Mouse (Mus musculus): Measurements from ENCODE around the gene Wwc2. TPM values are rescaled to one million over a fixed set of nuclear protein-coding genes. Genes with fewer than 3 reads are reported as not detected.
"Not testable (repeated sequence)": the region's sequence is repeated elsewhere in the genome, so short reads cannot be mapped to it uniquely, and the experiment has no call there.

Gene Wwc2
- polyA plus RNA-seq, 1 experiment from 2014 or later = 10.1 TPM

DNA sequence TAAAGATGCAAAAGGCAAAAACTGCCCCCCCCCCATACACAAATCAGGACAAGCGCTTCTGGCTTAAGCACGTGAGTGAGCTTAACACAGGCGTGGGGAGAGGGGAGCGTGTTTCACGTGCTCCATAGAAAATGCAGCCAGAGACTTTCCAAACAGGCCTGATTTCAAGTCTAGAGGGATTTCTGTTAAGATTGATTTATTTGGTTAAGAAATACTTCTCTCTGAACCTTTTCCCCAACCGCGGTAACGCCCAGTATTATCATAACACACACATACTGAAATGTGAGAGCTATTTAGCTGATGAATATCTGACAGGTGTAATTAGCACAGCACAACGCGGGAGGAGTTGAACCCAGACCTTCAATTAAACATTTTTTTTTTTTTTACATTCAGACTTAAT lies 166.9 kb downstream of the Wwc2 start:
- Histone ChIP-seq H3K27me3 (ENCODE audit: control insufficient read depth, insufficient read depth, low read length) (no peaks in the 10 kb centered on the region), H3K36me3 (ENCODE audit: control insufficient read depth, insufficient read depth) (peaks cover 5% of the 10 kb centered on the region; the same call in 1 of the 2 replicates), H3K4me1 (ENCODE audit: control insufficient read depth, insufficient read depth, low read length) (peaks cover 6% of the 10 kb centered on the region), H3K9ac (ENCODE audit: low read length) (no peak overlapping the region), H3K9me3 (replicated peaks; ENCODE audit: control insufficient read depth, low read length) (no peaks in the 10 kb centered on the region), H3K4me2 (ENCODE audit: low read depth, low read length) (no peak overlapping the region), H3K27ac (ENCODE audit: low read length) (no peak overlapping the region), H3K4me3 (ENCODE audit: low read length) (no peak overlapping the region)
- ATAC-seq (replicated peaks; ENCODE audit: extremely low read depth, insufficient read depth, low FRiP score) = no peak
- WGBS = 69% methylated on average over 10 of the region's 10 CpGs

DNA sequence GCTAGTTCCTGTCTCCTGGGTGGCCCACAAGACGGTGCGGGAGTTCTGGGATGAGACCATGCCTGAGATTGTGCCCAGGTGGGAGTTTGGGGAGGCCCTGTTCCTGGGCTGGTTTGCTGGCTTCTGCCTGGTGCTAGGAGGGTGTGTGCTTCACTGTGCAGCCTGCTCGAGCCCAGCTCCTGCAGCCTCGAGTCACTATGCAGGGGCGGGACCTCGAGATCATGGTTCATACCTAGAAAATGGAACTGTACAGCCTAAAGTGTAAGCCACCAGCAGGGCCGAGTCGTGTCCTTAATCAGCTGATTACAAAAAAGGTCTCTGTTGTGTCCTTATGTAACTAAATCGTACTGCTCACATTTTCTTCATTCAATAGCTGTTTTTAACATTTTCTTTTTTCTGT lies 168.2 kb downstream of the Wwc2 start:
- not testable (repeated sequence) for H3K4me3 ChIP-seq (ENCODE audit: low read length); H3K36me3 ChIP-seq (ENCODE audit: control insufficient read depth, insufficient read depth); H3K27ac ChIP-seq (ENCODE audit: low read length); H3K4me2 ChIP-seq (ENCODE audit: low read depth, low read length); H3K4me1 ChIP-seq (ENCODE audit: control insufficient read depth, insufficient read depth, low read length); ATAC-seq (replicated peaks; ENCODE audit: extremely low read depth, insufficient read depth, low FRiP score); H3K27me3 ChIP-seq (ENCODE audit: control insufficient read depth, insufficient read depth, low read length); H3K9ac ChIP-seq (ENCODE audit: low read length); H3K9me3 ChIP-seq (replicated peaks; ENCODE audit: control insufficient read depth, low read length)
- 67% methylated on average over 7 of the region's 9 CpGs for WGBS

DNA sequence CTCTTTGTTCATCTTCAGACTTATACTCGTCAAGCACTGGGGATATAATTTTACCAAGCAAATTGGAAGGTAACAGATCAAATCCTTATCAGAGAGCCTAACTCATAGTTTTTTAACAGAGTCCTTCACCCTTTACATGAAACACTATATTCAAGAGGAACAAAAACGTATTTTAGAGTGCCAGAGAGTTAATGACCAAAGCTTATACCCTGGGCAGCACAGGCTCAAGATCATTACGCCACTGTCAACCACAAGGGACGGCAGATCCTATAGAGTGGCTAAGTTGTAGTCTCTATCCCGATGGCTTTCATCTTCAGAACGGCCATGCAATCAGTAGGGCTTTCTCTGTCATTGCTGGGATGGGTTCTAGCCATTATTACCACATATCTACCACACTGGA lies 168.9 kb downstream of the Wwc2 start, which contains the start of gene Cldn24:
TSS of gene Cldn24 (plus strand) at position 301 of the 400 bp plus-strand sequence.
- no peak for ATAC-seq (replicated peaks; ENCODE audit: extremely low read depth, insufficient read depth, low FRiP score)
- H3K4me1 ChIP-seq (ENCODE audit: control insufficient read depth, insufficient read depth, low read length) = peaks cover 6% of the 10 kb centered on the region
- no peak within 1 kb of the TSS for H3K4me3 ChIP-seq (ENCODE audit: low read length)
- no peaks in the 10 kb centered on the region for H3K27me3 ChIP-seq (ENCODE audit: control insufficient read depth, insufficient read depth, low read length)
- H3K9me3 ChIP-seq (replicated peaks; ENCODE audit: control insufficient read depth, low read length) = no peaks in the 10 kb centered on the region
- whole genome bisulfite sequencing = 83% methylated on average over 6 of the region's 6 CpGs
- H3K27ac ChIP-seq (ENCODE audit: low read length) = no peak within 1 kb of the TSS
- no peak within 1 kb of the TSS for H3K9ac ChIP-seq (ENCODE audit: low read length)
- H3K36me3 ChIP-seq (ENCODE audit: control insufficient read depth, insufficient read depth) = no peaks in the 10 kb centered on the region
- H3K4me2 ChIP-seq (ENCODE audit: low read depth, low read length) = no peak within 1 kb of the TSS

DNA sequence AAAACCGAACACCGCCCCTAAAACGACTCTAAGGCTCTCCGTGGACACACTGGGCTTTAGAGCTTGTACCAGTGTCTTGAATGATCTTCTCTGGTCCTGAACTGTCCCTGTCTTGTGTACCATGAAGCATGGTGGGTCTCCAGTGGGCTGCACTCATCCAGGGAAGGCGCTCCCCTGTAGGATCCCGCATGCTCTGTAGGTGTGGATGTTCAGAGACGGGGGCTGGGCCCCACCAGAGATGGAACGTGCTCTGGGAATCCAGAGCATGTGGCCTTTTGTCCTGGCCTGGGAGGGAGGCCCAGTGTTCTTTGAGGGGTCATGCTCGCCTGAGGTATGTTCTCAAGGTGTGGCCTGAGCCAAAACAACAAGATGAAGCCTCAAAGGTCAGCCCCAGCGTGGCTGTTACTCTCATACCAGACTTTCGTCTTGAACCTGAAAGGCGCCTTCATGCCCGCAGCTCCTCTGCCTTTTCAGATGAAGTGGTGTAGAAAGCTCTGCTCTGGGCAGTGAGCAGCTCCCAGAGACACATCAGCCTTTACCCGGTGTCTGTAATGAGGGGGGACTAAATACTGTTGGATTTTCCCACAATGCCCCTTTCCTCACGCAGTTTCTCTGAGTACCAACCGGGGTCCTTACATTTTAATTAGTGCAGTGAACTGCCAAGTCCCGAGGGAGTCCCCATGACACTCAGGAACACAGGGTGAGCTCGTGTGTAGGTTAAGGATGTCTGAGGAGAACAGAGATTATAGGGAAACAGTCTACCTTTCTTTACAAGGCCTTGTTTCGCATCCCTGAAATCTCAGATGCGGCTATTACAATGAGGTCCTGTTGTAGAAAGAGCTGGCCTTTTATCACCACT lies 169.6 kb downstream of the Wwc2 start:
- WGBS = 83% methylated on average over 20 of the region's 20 CpGs
- Histone ChIP-seq H3K9me3 (replicated peaks; ENCODE audit: control insufficient read depth, low read length) (no peaks in the 10 kb centered on the region), H3K36me3 (ENCODE audit: control insufficient read depth, insufficient read depth) (no peaks in the 10 kb centered on the region), H3K27ac (ENCODE audit: low read length) (no peak overlapping the region), H3K4me2 (ENCODE audit: low read depth, low read length) (no peak overlapping the region), H3K4me1 (ENCODE audit: control insufficient read depth, insufficient read depth, low read length) (peaks cover 6% of the 10 kb centered on the region), H3K27me3 (ENCODE audit: control insufficient read depth, insufficient read depth, low read length) (no peaks in the 10 kb centered on the region), H3K9ac (ENCODE audit: low read length) (no peak overlapping the region), H3K4me3 (ENCODE audit: low read length) (no peak overlapping the region)
- no peak for ATAC-seq (replicated peaks; ENCODE audit: extremely low read depth, insufficient read depth, low FRiP score)

DNA sequence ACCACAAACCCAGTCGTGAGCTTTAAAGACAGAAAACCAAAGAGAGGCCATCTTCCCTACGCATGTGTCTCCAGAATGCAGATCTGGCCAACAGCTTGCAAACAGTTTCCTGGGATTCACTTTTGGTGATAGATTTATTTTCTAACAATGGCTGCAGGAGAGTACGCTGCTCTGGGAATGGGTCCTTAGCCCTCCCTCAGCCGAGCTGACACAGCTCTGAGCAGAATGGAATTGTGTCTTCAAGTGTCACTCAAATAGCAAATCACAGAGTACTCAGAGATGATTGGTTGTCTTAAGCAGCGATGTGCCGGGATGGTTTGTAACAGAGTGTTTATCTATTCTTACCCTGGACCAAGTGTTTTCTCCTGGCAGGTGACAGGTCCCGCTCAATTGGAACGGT lies 171.7 kb downstream of the Wwc2 start:
- ATAC-seq (replicated peaks; ENCODE audit: extremely low read depth, insufficient read depth, low FRiP score) = no peak
- 76% methylated on average over 8 of the region's 8 CpGs for WGBS
- H3K9ac ChIP-seq (ENCODE audit: low read length) = no peak overlapping the region
- no peak overlapping the region for H3K4me2 ChIP-seq (ENCODE audit: low read depth, low read length)
- H3K9me3 ChIP-seq (replicated peaks; ENCODE audit: control insufficient read depth, low read length) = no peaks in the 10 kb centered on the region
- no peaks in the 10 kb centered on the region for H3K4me1 ChIP-seq (ENCODE audit: control insufficient read depth, insufficient read depth, low read length)
- H3K36me3 ChIP-seq (ENCODE audit: control insufficient read depth, insufficient read depth) = no peaks in the 10 kb centered on the region
- H3K4me3 ChIP-seq (ENCODE audit: low read length) = no peak overlapping the region
- no peak overlapping the region for H3K27ac ChIP-seq (ENCODE audit: low read length)
- no peaks in the 10 kb centered on the region for H3K27me3 ChIP-seq (ENCODE audit: control insufficient read depth, insufficient read depth, low read length)

DNA sequence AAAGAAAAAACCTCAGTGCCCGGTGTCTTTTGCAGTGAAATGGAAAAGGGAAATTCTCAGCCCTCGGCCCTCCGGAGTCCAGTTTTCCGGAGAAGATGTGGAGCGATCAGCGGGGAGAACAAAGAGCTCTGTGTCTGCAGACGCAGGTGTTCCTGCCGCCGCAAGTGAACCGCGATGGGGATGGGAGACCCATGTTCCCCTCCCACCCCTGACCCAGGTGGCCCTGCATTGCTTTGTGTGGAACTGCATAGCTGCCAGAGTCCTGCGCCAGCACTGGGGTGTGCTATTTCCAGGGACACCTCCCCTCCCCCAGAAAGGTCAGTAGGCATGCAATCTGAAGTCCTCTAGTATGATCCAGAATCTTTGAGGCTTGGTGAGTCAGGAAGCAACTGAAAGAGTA lies 179.5 kb downstream of the Wwc2 start:
- ATAC-seq (replicated peaks; ENCODE audit: extremely low read depth, insufficient read depth, low FRiP score) = no peak
- Histone ChIP-seq H3K27ac (ENCODE audit: low read length) (no peak overlapping the region), H3K4me2 (ENCODE audit: low read depth, low read length) (no peak overlapping the region), H3K36me3 (ENCODE audit: control insufficient read depth, insufficient read depth) (no peaks in the 10 kb centered on the region), H3K9me3 (replicated peaks; ENCODE audit: control insufficient read depth, low read length) (no peaks in the 10 kb centered on the region), H3K9ac (ENCODE audit: low read length) (no peak overlapping the region), H3K4me1 (ENCODE audit: control insufficient read depth, insufficient read depth, low read length) (peaks cover 3% of the 10 kb centered on the region), H3K27me3 (ENCODE audit: control insufficient read depth, insufficient read depth, low read length) (no peaks in the 10 kb centered on the region), H3K4me3 (ENCODE audit: low read length) (no peak overlapping the region)
- WGBS = 84% methylated on average over 12 of the region's 12 CpGs

DNA sequence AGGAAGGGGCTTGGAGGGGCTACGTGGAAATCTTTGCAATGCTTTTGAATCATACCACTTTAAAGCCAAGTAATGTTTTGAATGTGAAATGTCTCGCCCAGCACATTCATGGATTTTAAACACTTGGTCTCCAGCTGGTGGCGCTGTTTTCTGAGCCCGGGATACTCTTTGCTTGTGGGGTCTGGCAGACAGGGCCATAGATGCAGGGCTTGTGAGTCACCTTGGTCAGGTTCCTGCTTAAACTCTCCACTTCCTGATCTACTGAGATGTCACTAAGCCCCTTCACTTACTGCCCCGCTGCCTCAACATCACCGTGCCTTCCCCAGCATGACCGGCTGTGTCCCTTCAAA lies 180.1 kb downstream of the Wwc2 start:
- 71% methylated on average over 7 of the region's 7 CpGs for WGBS
- H3K4me3 ChIP-seq (ENCODE audit: low read length) = no peak overlapping the region
- no peaks in the 10 kb centered on the region for H3K27me3 ChIP-seq (ENCODE audit: control insufficient read depth, insufficient read depth, low read length)
- H3K27ac ChIP-seq (ENCODE audit: low read length) = no peak overlapping the region
- H3K4me1 ChIP-seq (ENCODE audit: control insufficient read depth, insufficient read depth, low read length) = peaks cover 3% of the 10 kb centered on the region
- H3K36me3 ChIP-seq (ENCODE audit: control insufficient read depth, insufficient read depth) = no peaks in the 10 kb centered on the region
- no peak overlapping the region for H3K9ac ChIP-seq (ENCODE audit: low read length)
- H3K4me2 ChIP-seq (ENCODE audit: low read depth, low read length) = no peak overlapping the region
- H3K9me3 ChIP-seq (replicated peaks; ENCODE audit: control insufficient read depth, low read length) = no peaks in the 10 kb centered on the region
- no peak for ATAC-seq (replicated peaks; ENCODE audit: extremely low read depth, insufficient read depth, low FRiP score)

DNA sequence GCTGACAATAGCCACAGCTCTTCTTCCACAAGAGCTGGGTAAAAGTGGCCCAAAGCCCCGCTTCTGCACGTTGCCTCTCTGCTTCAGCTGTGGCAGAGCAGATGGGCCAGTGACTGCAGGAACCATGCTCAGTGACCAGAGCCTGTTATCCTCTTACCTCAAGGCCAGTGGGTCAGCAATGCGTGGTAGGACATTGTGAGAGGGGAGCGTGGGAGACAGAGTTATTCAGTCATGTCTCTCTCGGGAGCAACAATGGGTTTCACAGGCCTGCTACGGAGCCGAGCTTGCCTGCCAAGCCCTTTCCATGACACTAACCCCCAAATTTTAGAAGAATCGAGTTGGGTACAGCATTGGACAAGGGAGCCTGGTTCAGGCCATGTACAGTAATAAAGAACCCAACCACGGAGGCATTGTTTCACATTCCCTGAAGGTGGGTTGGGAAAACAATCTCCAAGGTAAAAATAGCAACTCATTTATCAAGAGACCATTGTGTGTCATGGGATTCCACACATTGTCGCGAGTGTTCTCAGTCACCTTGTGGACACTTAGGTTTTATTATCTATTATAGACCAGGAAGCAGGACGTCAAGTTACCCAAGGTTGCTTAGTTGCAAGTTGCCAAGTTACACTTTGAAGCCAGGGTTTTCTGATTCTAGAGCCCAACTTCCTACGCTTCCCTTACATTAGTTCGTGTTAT lies 180.6 kb downstream of the Wwc2 start:
- Histone ChIP-seq H3K4me3 (ENCODE audit: low read length) (no peak overlapping the region), H3K4me2 (ENCODE audit: low read depth, low read length) (no peak overlapping the region), H3K36me3 (ENCODE audit: control insufficient read depth, insufficient read depth) (no peaks in the 10 kb centered on the region), H3K9ac (ENCODE audit: low read length) (no peak overlapping the region), H3K4me1 (ENCODE audit: control insufficient read depth, insufficient read depth, low read length) (peaks cover 3% of the 10 kb centered on the region), H3K27ac (ENCODE audit: low read length) (no peak overlapping the region), H3K27me3 (ENCODE audit: control insufficient read depth, insufficient read depth, low read length) (no peaks in the 10 kb centered on the region), H3K9me3 (replicated peaks; ENCODE audit: control insufficient read depth, low read length) (no peaks in the 10 kb centered on the region)
- no peak for ATAC-seq (replicated peaks; ENCODE audit: extremely low read depth, insufficient read depth, low FRiP score)
- WGBS = 63% methylated on average over 14 of the region's 14 CpGs

DNA sequence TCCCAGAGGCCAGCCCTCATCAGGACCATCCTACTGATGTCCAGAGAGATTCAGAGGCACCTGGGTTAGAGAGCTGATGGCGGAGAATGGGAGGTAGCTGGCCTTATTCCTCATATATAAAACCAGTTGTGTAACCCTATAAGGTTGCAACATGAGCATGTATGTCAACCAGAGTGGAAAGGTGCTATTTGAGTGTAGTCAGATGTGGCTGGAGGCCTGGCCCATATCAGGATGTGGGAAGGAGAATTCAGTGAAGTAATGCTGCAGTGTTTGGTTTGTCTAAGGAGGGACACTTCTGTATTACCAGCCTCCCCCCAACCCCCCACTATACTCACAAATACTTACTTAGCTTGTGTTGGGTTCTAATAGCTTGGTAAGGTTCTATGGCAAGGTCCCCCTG lies 186.5 kb downstream of the Wwc2 start:
- Histone ChIP-seq H3K27ac (ENCODE audit: low read length) (no peak overlapping the region), H3K27me3 (ENCODE audit: control insufficient read depth, insufficient read depth, low read length) (no peaks in the 10 kb centered on the region), H3K4me3 (ENCODE audit: low read length) (no peak overlapping the region), H3K36me3 (ENCODE audit: control insufficient read depth, insufficient read depth) (no peaks in the 10 kb centered on the region), H3K9ac (ENCODE audit: low read length) (no peak overlapping the region), H3K4me1 (ENCODE audit: control insufficient read depth, insufficient read depth, low read length) (no peaks in the 10 kb centered on the region), H3K4me2 (ENCODE audit: low read depth, low read length) (no peak overlapping the region), H3K9me3 (replicated peaks; ENCODE audit: control insufficient read depth, low read length) (no peaks in the 10 kb centered on the region)
- ATAC-seq (replicated peaks; ENCODE audit: extremely low read depth, insufficient read depth, low FRiP score) = no peak
- 70% methylated on average over 1 of the region's 1 CpGs for WGBS
